Comparison of ENCODE assay signal across 13 mouse cellular contexts in the genomic region with DNA sequence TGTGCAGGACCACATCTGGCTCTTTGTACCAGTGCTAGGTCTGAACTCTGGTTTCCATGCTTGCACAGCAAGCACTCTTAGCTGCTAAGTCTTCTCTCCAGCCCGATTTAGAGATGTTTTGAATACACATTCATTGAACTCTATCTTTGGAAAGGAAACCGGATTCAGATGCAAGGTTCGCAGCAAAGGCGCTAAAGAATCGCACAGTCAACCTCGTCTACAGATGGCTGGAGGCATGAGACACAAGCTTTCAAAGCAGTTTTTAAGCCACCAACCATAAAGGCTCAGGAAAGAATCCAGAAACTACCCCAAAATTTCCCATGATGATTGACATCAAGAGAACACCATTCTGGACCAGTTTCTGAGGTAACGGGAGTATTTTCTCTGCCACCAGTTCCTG.
"Had no signal": no experiment of that assay in that cellular context is flagged by ENCODE, and none has a peak within 500 bp of the region (broad histone marks: within the 10 kb centered on the region; RNA-seq: fewer than 3 reads in every experiment).

No protein-coding gene starts in this region.

- H3K27me3 ChIP-seq: intestine, embryonic 15.5 days; limb, embryonic 13.5 days; midbrain, embryonic 13.5 days; stomach, embryonic 15.5 days had no signal

- H3K27ac ChIP-seq: intestine, embryonic 15.5 days; layer of hippocampus, adult 2 months; limb, embryonic 13.5 days; liver, embryonic 14.5 days; midbrain, embryonic 13.5 days; stomach, embryonic 15.5 days had no signal

- DNase-seq: kidney, adult 18-20 months; kidney, postnatal 10 days; kidney, postnatal 4 days; lung, adult 18-20 months; lung, postnatal 36 days; thymus, postnatal 36 days had no signal

- ATAC-seq: intestine, embryonic 15.5 days; midbrain, embryonic 13.5 days had no signal

- H3K4me2 ChIP-seq: intestine, embryonic 15.5 days; limb, embryonic 13.5 days; midbrain, embryonic 13.5 days; stomach, embryonic 15.5 days had no signal

- H3K9ac ChIP-seq: intestine, embryonic 15.5 days; limb, embryonic 13.5 days; liver, embryonic 14.5 days; midbrain, embryonic 13.5 days; stomach, embryonic 15.5 days had no signal

- H3K4me3 ChIP-seq: intestine, embryonic 15.5 days; layer of hippocampus, adult 2 months; limb, embryonic 13.5 days; midbrain, embryonic 13.5 days; myocyte; stomach, embryonic 15.5 days had no signal

- H3K36me3 ChIP-seq: intestine, embryonic 15.5 days; limb, embryonic 13.5 days; midbrain, embryonic 13.5 days; stomach, embryonic 15.5 days had no signal

- H3K4me1 ChIP-seq: limb, embryonic 13.5 days; midbrain, embryonic 13.5 days; stomach, embryonic 15.5 days had no signal

- H3K9me3 ChIP-seq: intestine, embryonic 15.5 days; limb, embryonic 13.5 days; midbrain, embryonic 13.5 days; stomach, embryonic 15.5 days had no signal
